Mouse (Mus musculus): ENCODE results near the gene Ttc30a2. TPM values are rescaled to one million over a fixed set of nuclear protein-coding genes. Genes with fewer than 3 reads are reported as not detected.
A peak's percentile ranks its signal among the peaks of the same experiment; 100 is the strongest.

The Ttc30a2 gene
- polyA plus RNA-seq, 1 experiment from 2014 or later = 0.08 TPM

GRCm38 (mm10) chr2:75974131-75974530 is 3.8 kb downstream of the Ttc30a2 start:
- no peaks in the 10 kb centered on the region for H3K36me3 ChIP-seq
- H3K9ac ChIP-seq = no peak overlapping the region
- no peak overlapping the region for H3K4me2 ChIP-seq (replicated peaks)
- no peaks in the 10 kb centered on the region for H3K9me3 ChIP-seq
- 70% methylated on average over 9 of the region's 9 CpGs for WGBS
- no peak overlapping the region for H3K27ac ChIP-seq
- no peaks in the 10 kb centered on the region for H3K27me3 ChIP-seq (replicated peaks)
- no peak for ATAC-seq
- H3K4me3 ChIP-seq (replicated peaks) = no peak overlapping the region
- H3K4me1 ChIP-seq (replicated peaks) = no peaks in the 10 kb centered on the region

- Histone ChIP-seq H3K9me3 (no peaks in the 10 kb centered on the region), H3K4me3 (replicated peaks) (no peak overlapping the region), H3K27ac (no peak overlapping the region), H3K27me3 (replicated peaks) (no peaks in the 10 kb centered on the region), H3K36me3 (no peaks in the 10 kb centered on the region), H3K4me2 (replicated peaks) (peak overlapping the region; percentile 51), H3K4me1 (replicated peaks) (peaks cover 17% of the 10 kb centered on the region), H3K9ac (no peak overlapping the region)
- 0 out of 2 replicates have a peak, but pooled peaks have one; percentile 50 for ATAC-seq
- WGBS = 17% methylated on average over 5 of the region's 5 CpGs
Measured at GRCm38 (mm10) chr2:75964972-75965371, 13.0 kb downstream of the Ttc30a2 start.

DNA sequence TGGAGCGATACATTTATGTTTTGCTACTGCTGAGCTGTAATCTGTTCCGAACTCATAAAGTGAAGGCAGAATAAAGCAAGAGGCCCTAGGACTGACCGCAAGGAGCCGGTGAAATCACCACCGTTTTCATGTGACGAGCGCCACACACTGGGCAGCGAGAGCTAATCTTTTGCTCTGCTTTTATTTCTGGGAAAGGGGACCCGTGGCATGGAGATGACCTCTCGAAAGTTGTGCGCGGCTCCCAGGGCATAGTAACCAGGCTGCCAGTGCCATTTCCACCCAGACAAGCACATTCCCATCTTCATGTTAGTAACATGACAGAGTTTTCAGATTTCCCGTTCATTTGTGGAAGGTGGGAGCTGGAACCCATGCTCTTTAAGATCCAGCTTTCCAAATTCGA is 13.5 kb downstream of the Ttc30a2 start:
- Histone ChIP-seq H3K4me3 (replicated peaks) (0 out of 2 replicates have a peak overlapping the region, but pooled peaks have one; percentile 3), H3K9me3 (no peaks in the 10 kb centered on the region), H3K27me3 (replicated peaks) (no peaks in the 10 kb centered on the region), H3K27ac (no peak overlapping the region), H3K4me2 (replicated peaks) (peak overlapping the region; percentile 51), H3K4me1 (replicated peaks) (peaks cover 22% of the 10 kb centered on the region), H3K36me3 (no peaks in the 10 kb centered on the region), H3K9ac (no peak overlapping the region)
- whole genome bisulfite sequencing = 14% methylated on average over 14 of the region's 14 CpGs
- peak; percentile 54 for ATAC-seq

DNA sequence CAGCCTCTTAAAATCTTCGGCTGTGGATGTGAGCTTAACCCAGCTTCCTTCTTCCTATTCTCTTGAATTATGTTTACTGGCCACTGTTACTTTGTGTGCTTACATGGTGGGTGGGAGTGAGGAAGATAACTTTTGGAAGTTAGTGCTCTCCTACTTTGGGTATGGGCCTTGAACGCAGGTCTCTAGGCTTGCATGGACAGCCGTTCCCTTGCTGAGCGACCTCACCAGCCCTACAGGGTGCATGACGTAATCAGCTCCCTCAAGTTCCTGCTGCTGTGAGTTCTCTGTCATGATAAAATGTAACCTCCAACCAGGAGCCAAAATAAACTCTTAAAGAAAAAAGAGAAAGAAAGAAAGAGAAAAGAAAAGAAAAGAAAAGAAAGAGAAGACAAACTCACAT is 13.9 kb downstream of the Ttc30a2 start:
- H3K27ac ChIP-seq = no peak overlapping the region

DNA sequence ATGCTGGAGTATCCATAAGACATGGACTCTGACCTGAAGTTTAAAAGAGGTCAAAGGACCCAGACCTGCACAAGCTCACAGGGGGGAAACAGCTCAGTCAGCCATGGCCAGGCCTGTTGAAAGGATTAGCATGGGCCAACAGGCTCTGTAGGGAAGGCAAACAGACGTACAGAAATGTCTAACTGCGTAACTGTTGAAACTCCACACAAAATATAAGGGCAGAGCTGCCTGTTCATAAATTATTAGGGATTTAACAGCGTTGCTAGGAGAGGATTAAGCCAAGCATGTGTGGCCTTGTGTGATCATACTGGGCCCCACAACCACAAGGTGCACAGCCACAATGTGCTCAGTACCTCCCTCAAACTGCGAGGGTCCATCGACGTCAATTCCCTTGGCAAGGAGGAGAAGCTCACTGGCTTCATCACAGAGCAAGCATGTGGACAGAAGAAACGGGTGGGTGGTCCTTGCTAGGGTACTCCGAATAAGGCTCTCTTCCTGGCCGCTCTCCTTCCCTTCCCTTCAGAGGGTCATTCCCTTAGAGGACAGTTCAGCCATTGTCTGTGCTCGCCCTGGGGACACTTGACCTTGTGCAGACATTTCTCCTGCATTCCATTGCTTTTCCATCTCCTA is 14.6 kb downstream of the Ttc30a2 start:
- Histone ChIP-seq H3K27ac (no peak overlapping the region), H3K27me3 (replicated peaks) (no peaks in the 10 kb centered on the region), H3K9me3 (no peaks in the 10 kb centered on the region), H3K36me3 (no peaks in the 10 kb centered on the region), H3K4me1 (replicated peaks) (peaks cover 24% of the 10 kb centered on the region), H3K4me3 (replicated peaks) (no peak overlapping the region), H3K4me2 (replicated peaks) (no peak overlapping the region), H3K9ac (no peak overlapping the region)
- no peak for ATAC-seq
- WGBS = 61% methylated on average over 10 of the region's 10 CpGs

More for the DNA sequence above, 13.9 kb downstream of the Ttc30a2 start:
- Histone ChIP-seq H3K27me3 (replicated peaks) (no peaks in the 10 kb centered on the region), H3K9ac (no peak overlapping the region), H3K4me2 (replicated peaks) (peak overlapping the region; percentile 51; the same call in 1 of the 2 replicates), H3K36me3 (no peaks in the 10 kb centered on the region), H3K9me3 (no peaks in the 10 kb centered on the region), H3K4me1 (replicated peaks) (peaks cover 24% of the 10 kb centered on the region), H3K4me3 (replicated peaks) (no peak overlapping the region)
- no peak for ATAC-seq
- WGBS = 67% methylated on average over 5 of the region's 5 CpGs

DNA sequence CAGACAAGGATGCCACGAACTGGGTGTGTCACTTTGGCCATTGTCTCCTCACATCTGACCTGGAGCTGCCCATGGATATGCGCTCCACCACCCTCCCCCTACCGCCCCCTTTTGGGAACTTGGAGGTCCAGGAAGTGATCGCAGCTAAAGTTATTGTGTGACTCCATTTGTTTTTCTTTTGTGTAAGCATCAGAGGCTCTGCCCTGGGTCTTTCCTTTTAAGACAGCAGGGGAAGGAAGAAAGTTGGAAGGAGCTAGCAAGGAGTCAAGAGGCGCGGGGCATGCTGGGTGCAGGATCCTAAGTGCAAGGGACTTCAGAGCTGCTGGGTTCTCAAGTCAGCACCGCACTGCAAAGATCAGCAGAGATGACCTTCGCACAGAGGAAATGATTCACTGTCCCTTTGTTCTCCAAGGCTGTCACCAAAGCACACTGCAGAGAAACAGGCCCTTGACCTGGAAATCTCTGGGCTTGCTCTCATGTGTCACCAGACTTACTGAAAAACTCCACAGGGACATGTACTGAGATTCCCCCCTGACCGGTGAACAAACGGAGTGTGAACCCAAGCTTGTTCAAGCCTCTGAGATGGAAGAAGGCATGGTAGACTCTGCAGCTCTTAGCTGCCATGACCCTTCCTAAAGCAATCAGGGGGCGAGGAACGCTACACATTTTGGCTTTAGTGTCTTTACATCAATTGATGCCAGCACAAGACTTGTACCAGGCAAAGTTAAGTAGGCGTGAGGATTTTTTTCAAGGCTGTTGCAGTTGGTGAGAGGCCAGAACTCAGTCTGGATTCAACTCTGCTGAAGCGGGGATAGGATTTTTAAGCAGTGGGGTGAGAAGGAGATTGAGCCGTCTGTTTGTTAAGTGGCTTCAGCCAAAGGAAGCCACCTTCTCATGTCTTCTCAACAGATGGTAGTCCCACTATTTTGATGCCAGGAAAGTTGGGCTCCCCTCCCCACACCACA is 17.3 kb downstream of the Ttc30a2 start:
- H3K4me2 ChIP-seq (replicated peaks) = peak overlapping the region; percentile 44
- ATAC-seq = peak; percentile 53
- H3K27me3 ChIP-seq (replicated peaks) = no peaks in the 10 kb centered on the region
- 59% methylated on average over 15 of the region's 15 CpGs for WGBS
- no peak overlapping the region for H3K9ac ChIP-seq
- peaks cover 24% of the 10 kb centered on the region for H3K4me1 ChIP-seq (replicated peaks)
- no peaks in the 10 kb centered on the region for H3K9me3 ChIP-seq
- 0 out of 2 replicates have a peak overlapping the region, but pooled peaks have one; percentile 11 for H3K27ac ChIP-seq
- no peak overlapping the region for H3K4me3 ChIP-seq (replicated peaks)
- no peaks in the 10 kb centered on the region for H3K36me3 ChIP-seq

DNA sequence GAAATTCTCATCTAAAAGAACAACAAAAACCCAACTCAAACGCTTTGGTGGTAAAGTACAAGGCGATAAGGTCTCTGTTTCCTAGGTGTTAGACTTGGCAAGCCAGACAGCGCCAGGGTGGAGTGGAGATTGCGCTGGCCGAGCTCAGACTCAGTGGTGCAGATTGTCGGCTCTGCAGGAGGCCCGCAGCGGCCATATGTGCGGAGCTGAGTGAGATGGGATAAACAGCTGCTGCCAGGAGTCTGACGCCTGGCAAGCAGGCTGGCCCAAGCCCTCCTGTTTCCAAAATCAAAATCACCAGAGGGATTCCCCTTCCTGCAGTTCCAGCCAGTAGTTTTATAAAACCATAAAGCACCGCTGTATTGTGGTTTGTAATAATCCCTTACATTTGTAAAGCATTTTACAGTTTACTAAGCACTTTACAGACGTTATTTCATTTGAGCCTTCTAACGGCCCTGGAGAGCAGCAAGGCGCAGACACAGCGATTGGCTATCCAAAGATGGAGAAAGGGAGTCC is 18.1 kb downstream of the Ttc30a2 start:
- WGBS = 17% methylated on average over 15 of the region's 15 CpGs
- peak; percentile 31; the same call in 1 of the 2 replicates for ATAC-seq

DNA sequence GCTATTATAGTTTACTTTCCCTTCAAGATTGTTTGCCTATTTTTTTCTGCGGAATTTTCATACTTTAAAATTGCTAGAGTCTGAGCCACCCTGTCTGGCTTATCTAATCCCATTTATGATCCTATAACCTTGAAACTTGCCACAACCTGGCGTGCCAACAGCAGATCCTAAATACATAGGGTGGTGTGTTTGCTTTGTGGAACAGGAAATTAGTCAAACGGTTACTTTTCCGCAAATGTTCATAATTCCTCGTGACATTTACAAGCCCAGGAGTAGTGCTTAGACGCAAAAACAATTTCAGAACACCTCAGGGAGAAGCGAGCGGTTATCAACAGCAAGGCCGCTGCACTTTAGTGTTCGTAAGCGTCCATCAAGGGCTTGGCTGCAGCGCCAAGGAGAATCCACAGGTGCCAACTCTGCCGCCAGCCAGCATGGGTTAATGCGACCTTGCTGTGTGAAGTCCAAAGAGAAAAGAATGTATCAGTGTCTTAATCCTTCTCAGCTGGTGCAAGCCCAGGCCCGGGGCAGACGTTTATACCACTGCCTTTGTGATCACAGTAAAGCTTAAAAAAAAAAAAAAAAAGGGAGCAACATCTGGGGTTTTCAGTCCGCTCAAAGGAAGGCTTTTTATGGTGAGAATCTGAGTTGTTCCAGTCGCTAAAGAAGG is 18.7 kb downstream of the Ttc30a2 start:
- no peak overlapping the region for H3K4me3 ChIP-seq (replicated peaks)
- peak; percentile 53; the same call in 1 of the 2 replicates for ATAC-seq
- H3K4me2 ChIP-seq (replicated peaks) = peak overlapping the region; percentile 44
- no peaks in the 10 kb centered on the region for H3K36me3 ChIP-seq
- H3K4me1 ChIP-seq (replicated peaks) = peaks cover 19% of the 10 kb centered on the region
- H3K9ac ChIP-seq = no peak overlapping the region
- no peaks in the 10 kb centered on the region for H3K9me3 ChIP-seq
- no peaks in the 10 kb centered on the region for H3K27me3 ChIP-seq (replicated peaks)
- 31% methylated on average over 18 of the region's 18 CpGs for WGBS
- H3K27ac ChIP-seq = peak overlapping the region; percentile 37; the same call in 1 of the 2 replicates

More for the DNA sequence above, 18.1 kb downstream of the Ttc30a2 start:
- peaks cover 24% of the 10 kb centered on the region for H3K4me1 ChIP-seq (replicated peaks)
- H3K36me3 ChIP-seq = no peaks in the 10 kb centered on the region
- no peaks in the 10 kb centered on the region for H3K9me3 ChIP-seq
- H3K4me3 ChIP-seq (replicated peaks) = no peak overlapping the region
- peak overlapping the region; percentile 37; the same call in 1 of the 2 replicates for H3K27ac ChIP-seq
- 0 out of 2 replicates have a peak overlapping the region, but pooled peaks have one; percentile 10 for H3K9ac ChIP-seq
- peak overlapping the region; percentile 44 for H3K4me2 ChIP-seq (replicated peaks)
- H3K27me3 ChIP-seq (replicated peaks) = no peaks in the 10 kb centered on the region

GRCm38 (mm10) chr2:75955709-75956108 is 22.3 kb downstream of the Ttc30a2 start:
- H3K27me3 ChIP-seq (replicated peaks) = no peaks in the 10 kb centered on the region
- H3K4me2 ChIP-seq (replicated peaks) = no peak overlapping the region
- H3K36me3 ChIP-seq = no peaks in the 10 kb centered on the region
- 50% methylated on average over 14 of the region's 14 CpGs for WGBS
- no peaks in the 10 kb centered on the region for H3K9me3 ChIP-seq
- H3K27ac ChIP-seq = no peak overlapping the region
- H3K9ac ChIP-seq = no peak overlapping the region
- H3K4me1 ChIP-seq (replicated peaks) = peaks cover 13% of the 10 kb centered on the region
- H3K4me3 ChIP-seq (replicated peaks) = no peak overlapping the region
- no peak for ATAC-seq

DNA sequence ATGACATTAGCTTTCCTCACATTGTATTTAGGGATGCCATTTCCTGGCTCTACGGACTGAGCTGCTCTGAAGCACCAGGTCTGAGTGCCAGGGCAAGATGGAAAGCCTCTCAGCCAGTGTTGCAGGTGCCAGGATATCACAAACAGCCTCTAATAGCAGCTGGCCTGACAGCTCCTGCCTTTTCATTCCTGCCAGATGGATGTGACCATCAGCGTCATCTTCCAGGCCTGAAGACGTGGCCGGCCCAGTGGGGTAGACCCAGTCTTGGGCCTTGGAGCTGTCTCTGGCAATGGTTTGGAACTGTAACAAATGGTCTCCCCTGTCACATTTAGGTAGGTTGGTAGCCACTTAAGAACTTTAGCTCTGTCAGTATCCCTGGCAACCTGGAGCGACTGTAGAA is 24.6 kb downstream of the Ttc30a2 start:
- WGBS = 87% methylated on average over 5 of the region's 5 CpGs
- Histone ChIP-seq H3K9ac (no peak overlapping the region), H3K4me2 (replicated peaks) (no peak overlapping the region), H3K27me3 (replicated peaks) (no peaks in the 10 kb centered on the region), H3K4me3 (replicated peaks) (no peak overlapping the region), H3K36me3 (no peaks in the 10 kb centered on the region), H3K9me3 (no peaks in the 10 kb centered on the region), H3K4me1 (replicated peaks) (no peaks in the 10 kb centered on the region), H3K27ac (no peak overlapping the region)
- no peak for ATAC-seq

DNA sequence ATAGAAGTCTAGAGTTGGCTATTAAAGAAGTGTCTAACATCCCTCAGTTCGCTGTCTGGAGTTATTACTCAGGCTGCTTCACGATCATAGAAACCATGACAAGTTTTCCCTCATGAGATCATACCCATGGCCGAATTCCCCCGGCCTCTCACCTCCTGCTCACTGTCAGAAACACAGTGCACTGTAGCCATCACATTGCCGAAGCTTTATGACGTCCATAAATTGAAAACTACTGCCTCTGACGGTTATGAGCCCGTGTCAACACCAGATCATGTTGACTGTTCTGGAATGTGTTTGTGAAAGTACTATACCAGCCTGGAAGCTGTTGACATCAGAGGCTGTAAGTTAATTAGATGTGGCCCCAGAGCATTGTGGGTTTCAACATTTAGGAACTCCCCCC is 27.3 kb downstream of the Ttc30a2 start:
- no peak overlapping the region for H3K4me3 ChIP-seq (replicated peaks)
- H3K36me3 ChIP-seq = no peaks in the 10 kb centered on the region
- ATAC-seq = no peak
- no peaks in the 10 kb centered on the region for H3K4me1 ChIP-seq (replicated peaks)
- no peaks in the 10 kb centered on the region for H3K27me3 ChIP-seq (replicated peaks)
- H3K27ac ChIP-seq = no peak overlapping the region
- H3K9ac ChIP-seq = no peak overlapping the region
- H3K9me3 ChIP-seq = no peaks in the 10 kb centered on the region
- H3K4me2 ChIP-seq (replicated peaks) = no peak overlapping the region
- 68% methylated on average over 8 of the region's 8 CpGs for WGBS
